Mouse (Mus musculus) G1E-ER4 (cell line): ENCODE data around the gene C1rl. TPM values are rescaled to one million over a fixed set of nuclear protein-coding genes. Genes with fewer than 3 reads are reported as not detected.

Experiments
- GATA1 ChIP-seq: IDR thresholded peaks from one replicate; pipeline ENCODE4 v1.8.0; 2012; ENCODE audit warnings: low read length, inconsistent platforms
- polyA plus RNA-seq: library from polyadenylated mRNA; stranded (reverse); fragments of >175 nt; gene quantifications from 2 replicates; pipeline ENCODE4 v1.2.3, GENCODE M21; 2012

The C1rl gene
- not detected in 2 replicates for polyA plus RNA-seq

DNA sequence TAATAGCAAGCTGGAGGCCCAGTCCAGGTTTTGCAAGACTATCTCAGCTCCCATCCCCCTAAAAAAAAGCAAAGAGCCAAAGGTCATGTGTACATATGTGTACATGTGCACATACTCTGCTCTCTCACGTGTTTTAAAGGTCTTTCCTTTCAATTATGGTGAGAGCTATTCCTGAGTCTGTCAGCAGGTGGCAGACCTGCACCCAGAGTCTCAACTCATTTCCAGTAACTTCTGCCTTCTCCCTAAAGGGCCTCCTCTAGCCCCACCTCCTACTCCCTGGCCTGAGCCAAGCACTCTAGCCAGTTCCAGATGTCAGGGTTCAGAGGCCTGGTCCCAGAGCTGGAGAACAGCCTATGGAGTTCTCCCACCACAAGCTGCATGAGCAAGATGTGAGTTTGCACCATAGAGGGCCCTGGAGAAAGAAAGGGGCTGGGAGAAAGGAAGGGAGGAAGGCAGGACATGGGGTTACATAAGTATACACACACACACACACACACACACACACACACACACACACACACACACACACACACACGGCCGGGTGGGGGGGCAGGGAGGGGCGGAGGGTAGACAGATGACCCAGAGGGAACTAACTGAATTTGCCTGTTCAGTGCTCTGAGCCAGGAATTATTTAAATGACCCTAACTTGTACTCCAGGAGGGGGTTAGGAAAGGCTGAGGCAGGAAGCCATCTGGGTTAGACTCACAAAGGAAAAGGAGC is at the start of gene C1rl:
Gene C1rl (plus strand): TSS at position 272 of the 720 bp plus-strand sequence.
- no peak for TF ChIP-seq GATA1

DNA sequence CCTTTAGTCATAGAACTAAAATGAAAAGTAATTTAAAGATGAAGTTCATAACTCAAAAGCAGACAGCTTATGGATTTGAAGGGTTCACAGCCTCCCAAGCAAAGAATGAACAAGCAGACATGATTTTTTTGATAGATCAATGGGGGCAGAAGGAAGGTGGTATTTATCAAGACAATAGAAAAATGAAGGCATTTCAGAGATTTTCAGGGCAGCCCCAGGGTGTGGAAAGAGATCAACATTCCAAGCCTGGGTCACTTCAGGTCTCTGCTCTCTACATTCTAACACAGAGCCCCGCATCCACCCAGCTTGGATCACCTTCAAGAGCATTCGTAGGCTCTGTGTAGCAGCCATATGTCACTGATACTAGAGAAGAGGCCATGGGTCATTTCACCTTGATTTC is 49.6 kb upstream of the C1rl start:
- TF ChIP-seq GATA1 = no peak

- no peak for TF ChIP-seq GATA1
Observed at GRCm38 (mm10) chr6:124446024-124446423, 46.9 kb upstream of the C1rl start.

GRCm38 (mm10) chr6:124446459-124446858 is 46.5 kb upstream of the C1rl start:
- no peak for TF ChIP-seq GATA1

DNA sequence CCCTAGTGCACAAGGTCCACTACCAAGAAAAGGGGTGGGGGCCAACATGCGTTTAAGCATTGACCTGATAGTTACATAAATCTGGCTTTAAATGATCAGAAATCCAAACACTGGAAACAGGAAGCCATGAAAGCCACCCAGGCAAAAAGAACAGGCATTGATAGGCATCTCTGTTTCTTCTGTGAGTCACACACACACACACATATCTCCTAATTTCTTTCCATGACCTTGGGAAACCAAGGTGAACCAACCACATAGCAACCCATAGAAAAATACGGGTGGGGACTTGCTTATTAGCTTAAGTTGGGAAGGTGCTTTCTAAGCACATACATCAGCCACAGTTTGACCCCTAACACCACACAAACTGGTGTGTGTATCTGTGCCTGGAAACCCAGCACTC is 45.6 kb upstream of the C1rl start:
- no peak for TF ChIP-seq GATA1

- no peak for TF ChIP-seq GATA1
Observed at GRCm38 (mm10) chr6:124448186-124448852, 44.6 kb upstream of the C1rl start.

DNA sequence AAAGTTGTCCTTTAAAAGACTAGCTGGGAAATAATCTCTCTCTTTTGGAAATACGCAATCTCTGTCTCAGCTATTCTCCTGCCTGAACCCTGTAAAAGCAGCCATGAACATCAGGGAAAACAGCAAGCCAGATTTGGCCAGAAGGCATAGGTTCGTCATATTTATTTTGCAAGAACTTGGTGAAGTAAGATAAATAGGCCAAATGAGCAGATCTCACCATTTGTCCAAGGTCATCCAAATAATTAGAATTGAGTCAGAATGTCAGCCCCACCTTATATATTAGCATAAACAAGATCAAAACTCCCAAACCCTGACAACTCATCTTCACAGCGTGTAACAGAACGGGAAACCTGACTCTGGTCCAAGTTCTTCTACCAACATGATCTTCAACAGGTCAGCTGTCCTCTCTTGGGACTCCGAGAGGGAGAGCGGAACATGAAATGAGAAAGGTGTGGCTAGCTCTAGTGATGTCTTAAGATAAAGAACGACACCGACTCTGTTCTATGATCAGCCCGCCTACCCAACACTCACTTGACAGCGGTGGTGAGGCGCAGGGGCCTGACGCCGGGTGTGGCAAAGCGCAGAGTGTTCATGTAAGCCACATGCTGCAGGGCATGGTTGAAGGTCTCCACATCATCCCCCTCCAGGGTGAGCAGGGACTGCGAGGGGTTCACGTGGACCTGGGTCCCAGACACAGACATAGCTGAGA is 43.8 kb upstream of the C1rl start:
- no peak for TF ChIP-seq GATA1

DNA sequence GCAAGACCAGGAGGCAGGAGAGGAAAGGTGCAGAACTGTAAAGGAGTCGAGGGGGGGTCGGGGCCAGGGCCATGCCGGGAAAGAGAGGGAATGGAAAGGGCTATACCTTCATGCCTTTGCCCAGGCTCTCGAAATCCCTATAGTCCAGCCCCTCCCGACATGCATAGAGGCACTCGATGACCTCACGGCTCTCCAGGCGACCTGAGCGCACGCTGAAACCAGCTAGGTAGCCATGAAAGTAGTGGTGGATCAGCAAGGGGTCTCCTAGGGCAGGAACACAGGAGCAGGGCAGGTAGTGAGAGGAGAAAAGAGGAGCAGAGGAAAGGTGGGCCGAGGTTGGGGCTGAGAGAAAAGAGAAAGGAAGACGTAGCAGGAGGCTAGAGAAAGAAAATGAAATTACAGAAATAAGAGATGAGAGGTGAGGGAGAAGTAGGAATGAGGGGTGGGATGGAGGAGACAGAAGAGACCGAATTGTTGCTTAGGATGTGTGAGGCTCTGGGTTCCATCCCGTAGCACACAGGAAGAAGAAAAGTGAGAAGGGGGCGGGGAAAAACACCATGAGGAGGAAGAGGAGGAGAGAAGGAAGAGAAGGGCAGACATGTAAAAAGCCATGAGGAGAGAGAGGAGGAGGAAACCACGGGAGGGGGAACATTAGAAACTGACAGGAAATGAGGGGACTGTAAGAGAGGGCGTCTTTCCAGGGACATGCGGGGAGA is 43.1 kb upstream of the C1rl start:
- no peak for TF ChIP-seq GATA1

DNA sequence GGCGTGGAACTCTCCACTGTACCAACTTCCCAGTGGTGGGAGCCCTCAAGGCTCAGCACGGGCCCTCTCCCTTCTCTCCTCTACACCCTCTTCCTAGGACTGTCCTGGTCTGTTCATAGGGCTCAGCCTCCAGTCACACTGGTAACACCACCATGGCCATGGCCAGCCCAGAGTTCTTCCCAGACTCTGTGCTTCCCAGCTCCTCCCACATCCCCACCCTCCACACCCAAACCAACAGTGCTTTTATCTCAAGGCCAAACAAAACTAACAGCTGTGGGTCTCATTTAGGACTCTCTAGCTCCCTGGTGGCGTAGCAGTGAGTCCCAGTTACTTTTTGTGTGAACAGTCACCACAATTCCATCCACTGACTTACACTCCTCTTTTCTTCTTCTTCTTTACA is 40.9 kb upstream of the C1rl start:
- TF ChIP-seq GATA1 = no peak

GRCm38 (mm10) chr6:124453756-124454155 is 39.2 kb upstream of the C1rl start:
- TF ChIP-seq GATA1 = no peak

DNA sequence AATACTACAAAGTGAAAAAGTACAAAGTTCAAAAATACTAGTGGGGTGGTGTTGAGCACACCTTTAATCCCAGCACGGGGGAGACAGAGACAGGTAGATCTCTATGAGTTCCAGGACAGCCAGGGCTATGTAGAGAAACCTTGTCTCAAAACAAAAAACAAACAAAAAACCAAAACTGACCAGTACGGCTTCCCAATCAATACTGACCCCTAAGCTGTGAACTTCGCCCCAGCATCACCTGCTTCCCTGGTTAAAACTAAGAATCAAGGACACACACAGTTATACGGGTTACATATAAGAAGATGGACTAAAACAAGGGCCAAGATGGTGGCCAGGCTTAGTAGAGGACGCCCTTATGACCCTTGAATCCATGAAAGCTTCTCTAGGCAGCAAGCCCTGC is 36.7 kb upstream of the C1rl start:
- TF ChIP-seq GATA1 = no peak

DNA sequence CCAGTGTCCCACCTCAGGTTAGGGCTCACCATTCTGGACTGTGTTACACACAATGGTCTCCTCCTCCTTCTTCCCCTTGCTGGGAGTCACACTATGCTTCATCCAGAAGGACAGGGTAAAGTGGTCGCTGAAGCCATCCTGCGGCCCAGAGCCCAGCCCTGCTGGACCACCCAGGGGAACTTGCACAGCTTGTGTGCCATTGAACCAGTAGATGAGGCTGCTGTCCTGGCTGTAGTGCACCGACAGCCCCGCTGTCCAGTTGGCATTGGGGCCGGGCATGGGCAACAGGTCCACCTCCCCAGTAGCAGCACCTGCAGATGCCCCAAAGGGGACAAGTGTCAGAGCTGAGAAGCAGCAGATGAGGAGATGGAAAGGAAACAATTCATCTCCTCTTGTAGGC is 35.1 kb upstream of the C1rl start:
- no peak for TF ChIP-seq GATA1

DNA sequence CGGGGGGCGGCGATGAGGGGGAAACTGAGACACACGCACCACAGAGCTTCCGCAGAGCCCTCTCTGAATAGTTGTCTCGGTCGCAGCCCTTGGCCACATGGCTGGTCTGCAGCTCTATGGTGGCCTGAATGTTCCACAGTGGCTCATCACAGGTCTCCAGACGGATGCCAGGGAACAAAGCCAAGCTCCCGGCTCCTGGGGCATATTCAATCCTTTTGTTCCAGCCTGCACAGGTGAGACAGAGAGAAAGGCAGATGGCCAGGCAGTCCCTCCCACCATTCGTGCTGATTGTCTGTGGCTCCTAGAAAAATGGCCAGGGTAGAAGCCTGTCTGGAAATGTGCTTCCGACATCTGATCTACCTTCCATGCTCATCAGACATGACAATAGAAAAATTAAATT is 34.4 kb upstream of the C1rl start:
- no peak for TF ChIP-seq GATA1

DNA sequence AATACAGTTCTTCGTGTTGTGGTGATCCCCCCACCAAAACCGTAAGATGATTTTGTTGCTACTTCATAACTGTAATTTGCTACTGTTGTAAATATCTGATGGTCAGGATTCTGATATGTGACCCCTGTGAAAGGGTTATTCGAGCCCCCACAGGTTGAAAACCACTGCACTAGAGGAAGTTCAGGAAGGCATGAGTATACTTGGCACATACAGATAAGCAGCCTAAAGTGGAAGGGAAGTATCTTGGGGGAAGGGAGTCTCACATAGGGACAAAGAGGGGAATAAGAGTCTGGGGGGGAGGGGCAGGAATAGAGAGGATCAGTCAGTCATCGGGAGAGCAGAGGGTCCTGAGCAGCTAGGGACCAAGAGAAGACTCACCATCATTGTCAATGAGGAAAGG is 33.5 kb upstream of the C1rl start:
- TF ChIP-seq GATA1 = no peak

DNA sequence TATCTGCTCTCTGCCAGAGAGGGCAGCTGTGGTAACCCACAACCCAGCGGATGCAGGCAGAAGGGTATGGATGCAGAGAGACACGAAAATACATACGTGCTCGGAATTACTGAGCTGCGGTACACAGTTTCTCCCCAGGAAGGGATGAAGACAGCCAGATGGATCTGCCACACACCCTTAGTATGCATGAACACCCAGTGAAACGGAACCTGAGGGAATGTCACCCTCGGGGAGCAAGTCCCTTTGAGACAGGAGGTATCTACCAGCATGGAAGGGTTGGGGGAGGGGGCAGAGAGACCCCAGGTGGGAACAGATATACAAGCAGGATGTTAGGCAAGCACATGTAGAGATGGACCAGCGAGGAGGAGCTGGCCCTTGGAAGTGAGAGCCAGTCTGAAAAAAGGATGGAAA is 29.0 kb upstream of the C1rl start:
- TF ChIP-seq GATA1 = no peak
